Mouse (Mus musculus): ENCODE results near the gene Pih1h3b. TPM values are rescaled to one million over a fixed set of nuclear protein-coding genes. Genes with fewer than 3 reads are reported as not detected.

Pih1h3b gene
- polyA plus RNA-seq (2015; fragmentation: Nextera tagmentation; extraction: Ambion mirVana) = not detected in 2 replicates

GRCm38 (mm10) chrX:140062135-140062975 is at the start of gene Pih1h3b, which contains the start of gene Nup62cl:
Gene Pih1h3b, plus strand, starts transcription at chrX:140062879.
Gene Nup62cl, minus strand, starts transcription at chrX:140062712.

Other genes with a start within 250 kb of the Pih1h3b start
- gene Morc4, start 191.2 kb upstream of the Pih1h3b start, polyA plus RNA-seq (2015; fragmentation: Nextera tagmentation; extraction: Ambion mirVana) = 0.59 and 1.3 TPM in 2 replicates
- 1.8 and 2.2 TPM in 2 replicates for gene Rbm41, start 64.3 kb upstream of the Pih1h3b start, polyA plus RNA-seq (2015; fragmentation: Nextera tagmentation; extraction: Ambion mirVana)
- 0.16 and 0.29 TPM in 2 replicates for gene Nup62cl, start 167 bp upstream of the Pih1h3b start, polyA plus RNA-seq (2015; fragmentation: Nextera tagmentation; extraction: Ambion mirVana)

Measured in spleen, postnatal 0 days (tissue).